Mouse (Mus musculus): ENCODE measurements at regions not wholly inside any gene's neighbourhood (a gene's known extent, or its start where the extent isn't known, plus 50 kb on each side); places are given as distances from the start of the nearest gene placed in this dataset.

- no peak overlapping the region for H3K27ac ChIP-seq (ENCODE audit: low read depth, low read length)
- no peaks in the 10 kb centered on the region for H3K27me3 ChIP-seq (ENCODE audit: insufficient read depth, low read length)
- no peaks in the 10 kb centered on the region; the same call in 1 of the 2 replicates for H3K4me1 ChIP-seq (ENCODE audit: insufficient read depth)
- DNase-seq = no peak
- TF ChIP-seq CTCF (IDR thresholded peaks at IDR 0.05; ENCODE audit: low read depth) = no peak
- no peaks in the 10 kb centered on the region for H3K9me3 ChIP-seq (ENCODE audit: low read length)
- WGBS = 61% methylated on average over 1 of the region's 1 CpGs
- ATAC-seq = no peak
- no peak overlapping the region for H3K4me3 ChIP-seq (ENCODE audit: low read depth, low read length)
- H3K36me3 ChIP-seq (ENCODE audit: insufficient read depth) = no peaks in the 10 kb centered on the region
- H3K4me2 ChIP-seq (ENCODE audit: low read depth) = no peak overlapping the region
- no peak overlapping the region for H3K9ac ChIP-seq
These were observed 147.0 kb upstream of the Id2 start for GRCm38 (mm10) chr12:25243901-25244300.

GRCm38 (mm10) chr12:25242369-25242768 is 145.4 kb upstream of the Id2 start:
- no peak overlapping the region for H3K4me3 ChIP-seq (ENCODE audit: low read depth, low read length)
- WGBS = 76% methylated on average over 3 of the region's 3 CpGs
- no peak for TF ChIP-seq CTCF (IDR thresholded peaks at IDR 0.05; ENCODE audit: low read depth)

GRCm38 (mm10) chr12:25241675-25242074 is 144.7 kb upstream of the Id2 start:
- no peak overlapping the region for H3K9ac ChIP-seq
- H3K4me3 ChIP-seq (ENCODE audit: low read depth, low read length) = no peak overlapping the region
- H3K27me3 ChIP-seq (ENCODE audit: insufficient read depth, low read length) = no peaks in the 10 kb centered on the region
- DNase-seq (no peak), ATAC-seq (no peak)
- H3K36me3 ChIP-seq (ENCODE audit: insufficient read depth) = no peaks in the 10 kb centered on the region
- no peaks in the 10 kb centered on the region for H3K9me3 ChIP-seq (ENCODE audit: low read length)
- H3K4me1 ChIP-seq (ENCODE audit: insufficient read depth) = no peaks in the 10 kb centered on the region
- 87% methylated on average over 3 of the region's 3 CpGs for WGBS
- no peak for TF ChIP-seq CTCF (IDR thresholded peaks at IDR 0.05; ENCODE audit: low read depth)
- H3K4me2 ChIP-seq (ENCODE audit: low read depth) = no peak overlapping the region
- H3K27ac ChIP-seq (ENCODE audit: low read depth, low read length) = no peak overlapping the region

More at GRCm38 (mm10) chr12:25242369-25242768, 145.4 kb upstream of the Id2 start:
- Histone ChIP-seq H3K36me3 (ENCODE audit: insufficient read depth) (no peaks in the 10 kb centered on the region), H3K27me3 (ENCODE audit: insufficient read depth, low read length) (no peaks in the 10 kb centered on the region), H3K9me3 (ENCODE audit: low read length) (no peaks in the 10 kb centered on the region), H3K27ac (ENCODE audit: low read depth, low read length) (no peak overlapping the region), H3K4me1 (ENCODE audit: insufficient read depth) (no peaks in the 10 kb centered on the region; the same call in 1 of the 2 replicates), H3K9ac (no peak overlapping the region), H3K4me2 (ENCODE audit: low read depth) (no peak overlapping the region)
- DNase-seq (no peak), ATAC-seq (no peak)

- no peak for DNase-seq
- Histone ChIP-seq H3K27ac (ENCODE audit: low read depth, low read length) (no peak overlapping the region), H3K27me3 (ENCODE audit: insufficient read depth, low read length) (no peaks in the 10 kb centered on the region), H3K9me3 (ENCODE audit: low read length) (no peaks in the 10 kb centered on the region), H3K4me1 (ENCODE audit: insufficient read depth) (no peaks in the 10 kb centered on the region), H3K36me3 (ENCODE audit: insufficient read depth) (no peaks in the 10 kb centered on the region), H3K9ac (no peak overlapping the region), H3K4me3 (ENCODE audit: low read depth, low read length) (no peak overlapping the region), H3K4me2 (ENCODE audit: low read depth) (no peak overlapping the region)
- TF ChIP-seq CTCF (IDR thresholded peaks at IDR 0.05; ENCODE audit: low read depth) = no peak
- WGBS = 74% methylated on average over 3 of the region's 3 CpGs
- no peak; the same call in 1 of the 2 replicates for ATAC-seq
These were observed 143.9 kb upstream of the Id2 start for GRCm38 (mm10) chr12:25240796-25241195.

GRCm38 (mm10) chr12:25240142-25240541 is 143.2 kb upstream of the Id2 start:
- H3K9ac ChIP-seq = no peak overlapping the region
- H3K9me3 ChIP-seq (ENCODE audit: low read length) = no peaks in the 10 kb centered on the region
- no peaks in the 10 kb centered on the region for H3K36me3 ChIP-seq (ENCODE audit: insufficient read depth)
- no peaks in the 10 kb centered on the region for H3K27me3 ChIP-seq (ENCODE audit: insufficient read depth, low read length)
- 64% methylated on average over 12 of the region's 12 CpGs for WGBS
- DNase-seq = no peak
- H3K4me3 ChIP-seq (ENCODE audit: low read depth, low read length) = no peak overlapping the region
- ATAC-seq = peak; percentile 83
- no peak for TF ChIP-seq CTCF (IDR thresholded peaks at IDR 0.05; ENCODE audit: low read depth)
- no peak overlapping the region for H3K27ac ChIP-seq (ENCODE audit: low read depth, low read length)
- no peak overlapping the region for H3K4me2 ChIP-seq (ENCODE audit: low read depth)
- no peaks in the 10 kb centered on the region for H3K4me1 ChIP-seq (ENCODE audit: insufficient read depth)

GRCm38 (mm10) chr12:25235071-25235470 is 138.1 kb upstream of the Id2 start:
- ATAC-seq = no peak
- 0 out of 2 replicates have a peak overlapping the region, but pooled peaks have one; percentile 29 for H3K27ac ChIP-seq (ENCODE audit: low read depth, low read length)
- WGBS = 27% methylated on average over 8 of the region's 8 CpGs

GRCm38 (mm10) chr12:25234636-25235035 is 137.7 kb upstream of the Id2 start:
- 61% methylated on average over 3 of the region's 3 CpGs for WGBS
- H3K9me3 ChIP-seq (ENCODE audit: low read length) = no peaks in the 10 kb centered on the region
- no peak overlapping the region for H3K4me2 ChIP-seq (ENCODE audit: low read depth)
- no peaks in the 10 kb centered on the region; the same call in 1 of the 2 replicates for H3K4me1 ChIP-seq (ENCODE audit: insufficient read depth)
- H3K27me3 ChIP-seq (ENCODE audit: insufficient read depth, low read length) = no peaks in the 10 kb centered on the region
- DNase-seq (no peak), ATAC-seq (no peak)
- no peaks in the 10 kb centered on the region for H3K36me3 ChIP-seq (ENCODE audit: insufficient read depth)
- no peak for TF ChIP-seq CTCF (IDR thresholded peaks at IDR 0.05; ENCODE audit: low read depth)
- 0 out of 2 replicates have a peak overlapping the region, but pooled peaks have one; percentile 29 for H3K27ac ChIP-seq (ENCODE audit: low read depth, low read length)
- no peak overlapping the region for H3K9ac ChIP-seq
- H3K4me3 ChIP-seq (ENCODE audit: low read depth, low read length) = no peak overlapping the region

More at GRCm38 (mm10) chr12:25235071-25235470, 138.1 kb upstream of the Id2 start:
- Histone ChIP-seq H3K4me1 (ENCODE audit: insufficient read depth) (no peaks in the 10 kb centered on the region; the same call in 1 of the 2 replicates), H3K9ac (no peak overlapping the region), H3K27me3 (ENCODE audit: insufficient read depth, low read length) (no peaks in the 10 kb centered on the region), H3K4me2 (ENCODE audit: low read depth) (no peak overlapping the region), H3K4me3 (ENCODE audit: low read depth, low read length) (no peak overlapping the region), H3K9me3 (ENCODE audit: low read length) (no peaks in the 10 kb centered on the region), H3K36me3 (ENCODE audit: insufficient read depth) (no peaks in the 10 kb centered on the region)
- TF ChIP-seq CTCF (IDR thresholded peaks at IDR 0.05; ENCODE audit: low read depth) = no peak
- DNase-seq = no peak

All from forebrain, postnatal 0 days (tissue).